Mouse (Mus musculus) adrenal gland, adult 10 weeks (tissue): ENCODE data around the gene Foxn4. TPM values are rescaled to one million over a fixed set of nuclear protein-coding genes. Genes with fewer than 3 reads are reported as not detected.

ENCODE experiments used
- polyA plus RNA-seq: library from polyadenylated mRNA; stranded (reverse); fragments of 350-450 nt; fragmentation: Illumina TruSeq; extraction: RNeasy Lipid Tissue Mini Kit (QIAGEN cat#74804); gene quantifications from one replicate; pipeline ENCODE4 v1.2.3, GENCODE M21; 2014; ENCODE audit warnings: low read depth, low replicate concordance

The Foxn4 gene
- polyA plus RNA-seq: not detected

DNA sequence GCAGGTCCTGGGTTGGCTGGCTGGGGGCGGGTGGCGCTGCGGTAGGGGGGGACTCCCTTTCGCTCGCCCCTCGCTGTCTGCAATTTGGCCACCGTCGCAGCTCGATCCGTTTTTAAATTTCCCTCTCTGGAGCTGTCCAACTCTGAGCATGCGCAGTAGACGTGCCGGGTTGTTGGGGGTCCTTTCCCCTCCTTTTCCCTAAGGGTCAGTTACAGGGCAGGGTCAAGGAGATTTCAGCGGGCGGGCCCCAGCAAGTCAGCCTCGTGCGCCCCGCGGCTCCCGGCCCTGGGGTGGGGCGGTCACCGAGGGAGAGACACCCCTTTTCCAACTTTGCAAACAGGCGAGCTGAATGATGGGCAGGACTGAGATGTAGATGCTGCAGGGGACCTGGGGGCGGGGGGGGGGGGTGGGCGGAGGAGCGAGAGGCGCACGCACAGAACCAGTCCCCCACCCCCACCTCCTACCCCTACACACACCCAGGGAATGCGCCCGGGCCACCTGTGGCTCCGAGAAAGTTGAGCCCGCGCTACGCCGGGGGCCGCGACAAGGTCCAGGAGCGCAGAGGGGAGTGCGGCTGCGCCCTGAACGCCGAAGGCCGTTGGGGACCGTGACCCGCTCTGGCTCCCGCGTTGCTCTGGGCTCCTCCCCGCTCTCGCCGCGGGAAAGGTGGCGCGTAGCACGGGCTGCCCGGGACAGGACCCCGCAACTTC, at the start of gene Foxn4:
TSS of gene Foxn4 (minus strand) at position 115 of the 710 bp plus-strand sequence.

GRCm38 (mm10) chr5:114288874-114289273, 15.3 kb upstream of the Foxn4 start, which contains the start of gene Myo1h:
Gene Myo1h, plus strand, starts transcription at chr5:114289166.

Other genes with a start within 250 kb of the Foxn4 start
- 4.2 TPM for gene Usp30, start 208.3 kb downstream of the Foxn4 start, polyA plus RNA-seq
- not detected for gene Svop, start 182.2 kb downstream of the Foxn4 start, polyA plus RNA-seq
- gene Alkbh2, start 145.6 kb downstream of the Foxn4 start, polyA plus RNA-seq: not detected
- gene Ung, start 143.4 kb downstream of the Foxn4 start, polyA plus RNA-seq: 0.41 TPM
- 6.4 TPM for gene Acacb, start 127.3 kb downstream of the Foxn4 start, polyA plus RNA-seq
- gene Myo1h, start 15.4 kb upstream of the Foxn4 start, polyA plus RNA-seq: not detected
- gene Kctd10, start 106.7 kb upstream of the Foxn4 start, polyA plus RNA-seq: 38.4 TPM
- gene Ube3b, start 106.8 kb upstream of the Foxn4 start, polyA plus RNA-seq: 5.7 TPM
- gene Mmab, start 170.3 kb upstream of the Foxn4 start, polyA plus RNA-seq: 7.3 TPM
- not detected for gene Mvk, start 170.5 kb upstream of the Foxn4 start, polyA plus RNA-seq